Mouse (Mus musculus) thymus, postnatal 4 days (tissue): ENCODE data around the gene Tex30.

ENCODE experiments used
- DNase-seq: peaks from one replicate; pipeline ENCODE4 v3.0.0; 2021

The Tex30 gene

DNA sequence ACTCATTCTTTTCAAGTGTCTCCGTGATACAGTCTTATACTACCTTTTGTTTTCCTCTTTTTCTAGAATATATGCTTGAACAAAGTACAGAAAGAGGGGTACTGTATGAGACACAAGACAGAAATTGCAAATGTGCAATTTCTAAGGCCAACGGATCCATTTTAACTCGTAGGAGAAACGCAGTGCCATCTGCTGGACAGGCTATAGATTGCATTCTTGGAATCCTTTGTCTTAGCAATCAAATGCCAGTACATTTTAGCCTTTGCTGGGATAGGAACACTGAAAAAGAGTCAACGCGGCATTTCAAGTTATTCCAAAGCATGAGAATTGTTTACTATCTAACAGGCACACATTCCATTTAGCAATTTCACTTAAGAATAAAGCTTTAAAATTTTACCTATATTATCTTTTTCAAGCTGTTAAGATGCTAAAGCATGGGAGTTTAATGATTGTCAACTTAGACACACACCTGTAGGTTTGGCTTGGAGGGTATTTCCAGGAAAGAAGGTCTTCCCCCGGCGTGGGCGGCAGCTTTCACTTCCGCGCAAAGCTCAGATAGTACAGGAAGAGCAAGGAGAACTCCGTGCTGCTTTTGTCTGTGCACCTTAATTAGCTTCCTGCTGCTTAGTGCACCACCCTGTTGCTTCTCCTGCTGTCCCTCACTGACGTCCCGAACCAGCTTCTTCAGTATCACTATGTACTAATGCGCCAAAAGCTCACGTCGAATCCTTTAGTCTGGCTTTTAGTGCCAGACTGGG, 60.3 kb downstream of the Tex30 start:
- DNase-seq, result peak; percentile 87
